Comparison of ENCODE assay signal across 13 mouse cellular contexts in genomic region chr15:78677015-78677414, GRCm38 (mm10). TPM values are rescaled to one million over a fixed set of nuclear protein-coding genes. Genes with fewer than 3 reads are reported as not detected.
DNase-seq lines count a peak whose midpoint lies in the region; ATAC-seq lines count a peak whose summit lies in the region.
"Had no signal": no experiment of that assay in that cellular context is flagged by ENCODE, and none has a peak within 500 bp of the region (broad histone marks: within the 10 kb centered on the region; RNA-seq: fewer than 3 reads in every experiment).

No protein-coding gene starts in this region.

- no peak for DNase-seq in hindbrain, embryonic 10.5 days (ENCODE audit: low spot score)
- peak; percentile 46 for DNase-seq in 3134 (ENCODE audit: extremely low read depth, insufficient read length, low spot score)
- DNase-seq in brain, adult 2 months (ENCODE audit: low read depth, low spot score) = peak; percentile 61
- DNase-seq in heart, adult 9 months (ENCODE audit: low spot score in 2 of 2) = peak; percentile 30 to 55
- no peak for DNase-seq in embryo, embryonic 10 days (ENCODE audit: low spot score)
- DNase-seq in thymus, postnatal 10 days (ENCODE audit: low spot score in 2 of 2) = no peak
- DNase-seq: lung, embryonic 14.5 days had no signal

- WGBS in hindbrain, embryonic 10.5 days = 79% methylated on average over 9 of the region's 9 CpGs
- whole genome bisulfite sequencing in hindbrain, embryonic 12.5 days = 62% methylated on average over 9 of the region's 9 CpGs

- H3K36me3 ChIP-seq in hindbrain, embryonic 10.5 days = no peaks in the 10 kb centered on the region
- H3K36me3 ChIP-seq in hindbrain, embryonic 12.5 days = no peaks in the 10 kb centered on the region

- H3K4me1 ChIP-seq in hindbrain, embryonic 10.5 days (replicated peaks) = peaks cover 83% of the 10 kb centered on the region
- peaks cover 66% of the 10 kb centered on the region for H3K4me1 ChIP-seq in hindbrain, embryonic 12.5 days

- no peaks in the 10 kb centered on the region for H3K9me3 ChIP-seq in hindbrain, embryonic 10.5 days
- no peaks in the 10 kb centered on the region for H3K9me3 ChIP-seq in hindbrain, embryonic 12.5 days (replicated peaks)

- ATAC-seq in hindbrain, embryonic 12.5 days (ENCODE audit: low FRiP score) = no peak
- no peak for ATAC-seq in megakaryocyte-erythroid progenitor cell, adult 5-6 weeks (replicated peaks; ENCODE audit: low FRiP score, low TSS enrichment, poor library complexity, severe bottlenecking)
- ATAC-seq: Patski had no signal

- peak overlapping the region; percentile 35; the same call in 1 of the 2 replicates for H3K27ac ChIP-seq in hindbrain, embryonic 10.5 days
- no peak overlapping the region for H3K27ac ChIP-seq in hindbrain, embryonic 12.5 days

- H3K27me3 ChIP-seq in hindbrain, embryonic 10.5 days (ENCODE audit: insufficient read depth, poor library complexity, severe bottlenecking) = peaks cover 62% of the 10 kb centered on the region
- peaks cover 31% of the 10 kb centered on the region for H3K27me3 ChIP-seq in hindbrain, embryonic 12.5 days

- H3K4me2 ChIP-seq in hindbrain, embryonic 12.5 days (replicated peaks) = no peak overlapping the region
- H3K4me2 ChIP-seq: lung, embryonic 14.5 days had no signal

- H3K4me3 ChIP-seq in hindbrain, embryonic 10.5 days = no peak overlapping the region
- H3K4me3 ChIP-seq in hindbrain, embryonic 12.5 days = no peak overlapping the region

- no peak overlapping the region for H3K9ac ChIP-seq in hindbrain, embryonic 12.5 days
- H3K9ac ChIP-seq: lung, embryonic 14.5 days had no signal

RNA-seq across cellular contexts. Expression of gene Elfn2, which starts 41.6 kb away (rescaled TPM):
- 0.24 and 0.39 TPM in 2 replicates for polyA plus RNA-seq in hindbrain, embryonic 10.5 days (2016; fragmentation: Nextera tagmentation; extraction: Ambion mirVana)
- 2.4 and 2.5 TPM in 2 replicates for polyA plus RNA-seq in hindbrain, embryonic 12.5 days (2016; fragmentation: Nextera tagmentation; extraction: Ambion mirVana)
- not detected in 2 replicates for total RNA-seq in megakaryocyte-erythroid progenitor cell, adult 5-6 weeks (2014; fragmentation: Nextera tagmentation)
- not detected in 2 replicates for total RNA-seq in megakaryocyte-erythroid progenitor cell, adult 5-6 weeks (2017)
- total RNA-seq: granulocyte monocyte progenitor cell, adult 5-6 weeks had no signal
- polyA plus RNA-seq: C2C12; limb, embryonic 11.5 days had no signal

Comparison
In these comparisons a context has a peak if more than half of its experiments do, and no peak if none do; other contexts are left out.
1. DNase-seq: peak in 3134 (single experiment), brain, adult 2 months (single experiment) and heart, adult 9 months (2 of 2); none in hindbrain, embryonic 10.5 days (single experiment), embryo, embryonic 10 days (single experiment) and thymus, postnatal 10 days (0 of 2).